Mouse (Mus musculus): Measurements from ENCODE around the gene Cers4.

DNA sequence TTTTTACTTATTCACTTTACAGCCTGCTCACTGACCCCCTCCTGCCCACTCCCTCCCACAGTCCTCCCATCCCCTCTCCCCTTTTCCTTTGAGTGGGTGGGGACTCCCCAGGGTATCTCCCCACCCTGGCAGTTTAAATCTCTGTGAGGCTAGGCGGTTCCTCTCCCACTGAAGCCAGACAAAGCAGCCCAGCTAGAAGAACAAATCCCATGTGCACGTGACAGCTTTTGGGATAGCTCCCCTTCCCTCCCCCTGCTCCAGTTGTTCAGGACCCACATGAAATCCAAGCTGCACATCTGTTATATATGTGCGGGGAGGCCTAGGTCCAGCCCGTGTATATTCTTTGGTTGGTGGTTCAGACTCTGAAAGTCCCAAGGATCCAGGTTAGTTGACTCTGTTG lies 10.3 kb upstream of the Cers4 start:
- no peak for TF ChIP-seq GATA1 (IDR thresholded peaks at IDR 0.05; ENCODE audit: borderline replicate concordance, low read length)
- TF ChIP-seq FLI1 (IDR thresholded peaks at IDR 0.05; ENCODE audit: low read length), result no peak

Measured in megakaryocyte, embryonic 14.5 days (primary cell).